Comparison of ENCODE assay signal across 8 mouse cellular contexts in the genomic region with DNA sequence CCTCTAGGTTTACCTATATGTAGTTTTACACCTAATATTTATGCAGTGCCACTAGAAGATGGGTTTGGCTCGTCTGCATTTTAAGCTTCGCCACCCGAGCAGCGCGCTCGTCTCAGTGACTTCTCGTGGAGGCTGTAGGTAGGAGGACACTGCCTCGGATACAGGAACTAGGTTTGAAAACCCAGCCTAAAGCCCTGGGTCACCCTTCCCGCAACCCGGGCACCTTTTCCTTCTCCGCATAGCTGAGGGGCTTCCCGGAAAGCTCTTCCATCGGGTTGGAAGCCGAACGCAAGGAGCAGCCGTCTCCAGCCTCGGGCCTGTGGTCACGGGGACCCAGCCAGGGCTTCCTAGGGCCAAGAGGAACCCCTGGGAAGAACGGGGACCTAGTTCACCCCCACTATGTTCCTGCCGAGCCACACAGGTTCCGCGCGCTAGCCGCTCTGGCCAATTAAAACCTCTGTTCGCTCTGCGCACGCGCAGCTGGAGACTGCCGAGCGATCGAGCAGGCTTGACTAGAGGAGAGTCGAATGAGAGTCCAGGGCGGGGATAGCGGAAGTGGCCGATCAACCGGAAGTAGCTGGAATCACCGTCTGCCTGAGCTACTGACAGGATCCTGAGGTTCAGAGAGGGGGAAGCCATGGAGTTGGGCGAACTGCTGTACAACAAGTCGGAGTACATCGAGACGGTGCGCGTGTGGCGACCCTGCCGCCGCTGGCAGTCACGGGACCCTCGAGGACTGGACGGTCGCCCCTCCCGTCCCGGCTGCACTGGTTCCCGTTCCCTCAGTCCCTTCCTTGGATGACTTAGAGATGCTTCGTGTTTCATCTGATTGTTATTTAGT. TPM values are rescaled to one million over a fixed set of nuclear protein-coding genes. Genes with fewer than 3 reads are reported as not detected.
DNase-seq lines count a peak whose midpoint lies in the region; ATAC-seq and TF ChIP-seq lines count a peak whose summit lies in the region.

A gene (minus strand): TSS at position 489 of the 841 bp plus-strand sequence.
A gene (plus strand): TSS at position 545 of the 841 bp plus-strand sequence.

- peaks cover 46% of the 10 kb centered on the region for H3K36me3 ChIP-seq in heart, embryonic 12.5 days
- peaks cover 8% of the 10 kb centered on the region; the same call in 1 of the 2 replicates for H3K36me3 ChIP-seq in kidney, postnatal 0 days (ENCODE audit: insufficient read depth, low read length)
- peaks cover 10% of the 10 kb centered on the region for H3K36me3 ChIP-seq in liver, embryonic 11.5 days (ENCODE audit: control insufficient read depth, insufficient read depth, low read length)
- peaks cover 21% of the 10 kb centered on the region for H3K36me3 ChIP-seq in stomach, embryonic 14.5 days (ENCODE audit: control insufficient read depth, insufficient read depth, low read length)

- DNase-seq in CD4-positive helper T cell, adult 2 months (ENCODE audit: low read depth, low spot score), result peak; percentile 98
- DNase-seq in brain, embryonic 18.5 days (ENCODE audit: low read depth, low spot score), result peak; percentile 90
- peak; percentile 99 for DNase-seq in kidney, postnatal 0 days (ENCODE audit: low spot score)
- DNase-seq in liver, embryonic 11.5 days (ENCODE audit: low spot score), result peak; percentile 98
- peak; percentile 98 for DNase-seq in naive thymus-derived CD4-positive, alpha-beta T cell, adult 2 months (ENCODE audit: low read depth)

- H3K4me2 ChIP-seq in heart, embryonic 12.5 days, result peak within 1 kb of the TSS; percentile 74
- H3K4me2 ChIP-seq in kidney, postnatal 0 days (ENCODE audit: low read length), result peak within 1 kb of the TSS; percentile 69
- H3K4me2 ChIP-seq in liver, embryonic 11.5 days, result peak within 1 kb of the TSS; percentile 62
- peak within 1 kb of the TSS; percentile 70 for H3K4me2 ChIP-seq in stomach, embryonic 14.5 days (replicated peaks; ENCODE audit: low read depth, low read length)

- TF ChIP-seq CTCF in kidney, postnatal 0 days (IDR thresholded peaks at IDR 0.05; ENCODE audit: low read depth), result no peak

- peak within 1 kb of the TSS; percentile 90 for H3K9ac ChIP-seq in heart, embryonic 12.5 days
- peak within 1 kb of the TSS; percentile 65 for H3K9ac ChIP-seq in kidney, postnatal 0 days (ENCODE audit: low read depth, low read length)
- H3K9ac ChIP-seq in liver, embryonic 11.5 days (ENCODE audit: low read depth, low read length), result peak within 1 kb of the TSS; percentile 95
- peak within 1 kb of the TSS; percentile 81 for H3K9ac ChIP-seq in stomach, embryonic 14.5 days (replicated peaks; ENCODE audit: low read depth, low read length)

- H3K27me3 ChIP-seq in heart, embryonic 12.5 days (replicated peaks), result no peaks in the 10 kb centered on the region
- no peaks in the 10 kb centered on the region for H3K27me3 ChIP-seq in kidney, postnatal 0 days (ENCODE audit: insufficient read depth, low read length)
- no peaks in the 10 kb centered on the region for H3K27me3 ChIP-seq in liver, embryonic 11.5 days (replicated peaks; ENCODE audit: control insufficient read depth, insufficient read depth, low read length)
- no peaks in the 10 kb centered on the region for H3K27me3 ChIP-seq in stomach, embryonic 14.5 days (ENCODE audit: control insufficient read depth, insufficient read depth, low read length)

- WGBS in heart, embryonic 12.5 days, result 0% methylated on average over 54 of the region's 54 CpGs
- WGBS in kidney, postnatal 0 days, result under 1% methylated on average over 54 of the region's 54 CpGs
- WGBS in liver, embryonic 11.5 days, result under 1% methylated on average over 54 of the region's 54 CpGs
- WGBS in stomach, embryonic 14.5 days, result under 1% methylated on average over 54 of the region's 54 CpGs

- H3K4me1 ChIP-seq in heart, embryonic 12.5 days (replicated peaks), result peaks cover 6% of the 10 kb centered on the region
- no peaks in the 10 kb centered on the region for H3K4me1 ChIP-seq in kidney, postnatal 0 days (replicated peaks; ENCODE audit: insufficient read depth, low read length)
- peaks cover 6% of the 10 kb centered on the region; the same call in 1 of the 2 replicates for H3K4me1 ChIP-seq in liver, embryonic 11.5 days (replicated peaks; ENCODE audit: control insufficient read depth, insufficient read depth, low read length)
- no peaks in the 10 kb centered on the region for H3K4me1 ChIP-seq in stomach, embryonic 14.5 days (ENCODE audit: control insufficient read depth, insufficient read depth, low read length)

- H3K27ac ChIP-seq in heart, embryonic 12.5 days (ENCODE audit: poor library complexity, severe bottlenecking), result peak within 1 kb of the TSS; percentile 74
- H3K27ac ChIP-seq in kidney, postnatal 0 days, result peak within 1 kb of the TSS; percentile 70
- peak within 1 kb of the TSS; percentile 80 for H3K27ac ChIP-seq in liver, embryonic 11.5 days (ENCODE audit: low read depth, low read length)
- H3K27ac ChIP-seq in stomach, embryonic 14.5 days (ENCODE audit: low read length), result peak within 1 kb of the TSS; percentile 44; the same call in 1 of the 2 replicates

- H3K4me3 ChIP-seq in heart, embryonic 12.5 days, result peak within 1 kb of the TSS; percentile 92
- H3K4me3 ChIP-seq in kidney, postnatal 0 days (replicated peaks; ENCODE audit: low read depth, low read length), result peak within 1 kb of the TSS; percentile 88
- H3K4me3 ChIP-seq in liver, embryonic 11.5 days (ENCODE audit: low read depth, low read length), result peak within 1 kb of the TSS; percentile 67
- H3K4me3 ChIP-seq in stomach, embryonic 14.5 days (ENCODE audit: low read depth, low read length), result peak within 1 kb of the TSS; percentile 91

- H3K9me3 ChIP-seq in heart, embryonic 12.5 days (replicated peaks), result no peaks in the 10 kb centered on the region
- H3K9me3 ChIP-seq in kidney, postnatal 0 days (replicated peaks; ENCODE audit: low read length), result no peaks in the 10 kb centered on the region
- H3K9me3 ChIP-seq in liver, embryonic 11.5 days (ENCODE audit: control insufficient read depth, low read length), result no peaks in the 10 kb centered on the region
- H3K9me3 ChIP-seq in stomach, embryonic 14.5 days (ENCODE audit: control insufficient read depth, low read depth, low read length), result no peaks in the 10 kb centered on the region

- peak; percentile 97 for ATAC-seq in erythroid progenitor cell, adult 5-6 weeks (replicated peaks; ENCODE audit: low FRiP score, poor library complexity, severe bottlenecking)
- ATAC-seq in heart, embryonic 12.5 days (ENCODE audit: insufficient number of reproducible peaks, low FRiP score), result peak; percentile 97
- ATAC-seq in kidney, postnatal 0 days (replicated peaks; ENCODE audit: low FRiP score, low read depth), result peak; percentile 97
- ATAC-seq in liver, embryonic 11.5 days (replicated peaks; ENCODE audit: low FRiP score), result peak; percentile 98
- peak; percentile 97 for ATAC-seq in stomach, embryonic 14.5 days (ENCODE audit: insufficient number of reproducible peaks, insufficient read depth, low FRiP score, low read depth)

RNA-seq across cellular contexts. Expression of the first gene that starts in this region (rescaled TPM):
- total RNA-seq in erythroid progenitor cell, adult 5-6 weeks (2015; ENCODE audit: low replicate concordance), result 15.1 and 27.0 TPM in 2 replicates
- total RNA-seq in erythroid progenitor cell, adult 5-6 weeks (2017; ENCODE audit: low replicate concordance), result 28.4 and 30.3 TPM in 2 replicates
- polyA plus RNA-seq in heart, embryonic 12.5 days (2016; fragmentation: Nextera tagmentation; extraction: Ambion mirVana), result 13.2 and 14.1 TPM in 2 replicates
- polyA plus RNA-seq in kidney, postnatal 0 days (2015; fragmentation: Nextera tagmentation; extraction: Ambion mirVana), result 8.1 and 8.2 TPM in 2 replicates
- polyA plus RNA-seq in liver, embryonic 11.5 days (2014; fragmentation: Nextera tagmentation; extraction: Ambion mirVana), result 27.8 and 28.9 TPM in 2 replicates
- polyA plus RNA-seq in stomach, embryonic 14.5 days (2014; fragmentation: Nextera tagmentation; extraction: Ambion mirVana), result 19.9 and 20.0 TPM in 2 replicates

RNA-seq across cellular contexts. Expression of the second gene that starts in this region (rescaled TPM):
- 61.6 and 66.3 TPM in 2 replicates for total RNA-seq in erythroid progenitor cell, adult 5-6 weeks (2015; ENCODE audit: low replicate concordance)
- total RNA-seq in erythroid progenitor cell, adult 5-6 weeks (2017; ENCODE audit: low replicate concordance), result 31.4 and 32.3 TPM in 2 replicates
- polyA plus RNA-seq in heart, embryonic 12.5 days (2016; fragmentation: Nextera tagmentation; extraction: Ambion mirVana), result 70.1 and 73.9 TPM in 2 replicates
- polyA plus RNA-seq in kidney, postnatal 0 days (2015; fragmentation: Nextera tagmentation; extraction: Ambion mirVana), result 85.7 and 96.3 TPM in 2 replicates
- 90.1 and 95.4 TPM in 2 replicates for polyA plus RNA-seq in liver, embryonic 11.5 days (2014; fragmentation: Nextera tagmentation; extraction: Ambion mirVana)
- polyA plus RNA-seq in stomach, embryonic 14.5 days (2014; fragmentation: Nextera tagmentation; extraction: Ambion mirVana), result 129 and 133 TPM in 2 replicates

Comparison
In these comparisons a context has a peak if more than half of its experiments do, and no peak if none do; other contexts are left out.
1. Peak in every context shown above with its lines: DNase-seq, ATAC-seq, H3K4me3 ChIP-seq and H3K27ac ChIP-seq.